Mouse (Mus musculus): ENCODE measurements around the gene Cbx7.
"Not testable (repeated sequence)": the region's sequence is repeated elsewhere in the genome, so short reads cannot be mapped to it uniquely, and the experiment has no call there.

The Cbx7 gene

DNA sequence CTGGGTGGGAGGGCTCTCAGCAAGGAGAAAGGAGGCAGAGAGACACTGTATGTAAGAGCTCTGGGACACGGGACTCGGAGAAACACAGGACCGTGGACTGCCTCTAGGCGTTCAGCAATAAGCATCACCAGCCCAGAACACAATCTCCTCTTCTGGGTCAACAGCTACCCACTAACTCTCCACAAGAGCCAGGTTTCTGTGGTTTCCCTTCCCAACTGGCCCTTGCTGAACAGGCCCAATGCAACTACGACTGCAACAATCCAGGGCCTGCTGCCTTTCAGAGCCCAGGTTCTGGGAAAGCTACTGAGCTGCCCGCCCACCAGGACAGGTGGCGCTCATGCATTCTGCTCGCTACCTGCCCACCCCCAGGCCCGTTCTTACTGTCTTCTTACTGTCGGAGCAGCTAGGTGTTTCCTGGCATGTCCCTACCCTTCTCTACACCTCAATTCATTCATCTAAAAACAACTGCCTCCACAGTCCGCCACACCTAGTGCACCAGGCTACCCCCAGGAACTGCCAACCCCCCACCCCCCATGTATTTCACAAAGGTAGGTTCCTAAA is 44.0 kb downstream of the Cbx7 start:
- DNase-seq (ENCODE audit: low spot score in 2 of 2): peak in 1 of 2 experiments; percentile 31

DNA sequence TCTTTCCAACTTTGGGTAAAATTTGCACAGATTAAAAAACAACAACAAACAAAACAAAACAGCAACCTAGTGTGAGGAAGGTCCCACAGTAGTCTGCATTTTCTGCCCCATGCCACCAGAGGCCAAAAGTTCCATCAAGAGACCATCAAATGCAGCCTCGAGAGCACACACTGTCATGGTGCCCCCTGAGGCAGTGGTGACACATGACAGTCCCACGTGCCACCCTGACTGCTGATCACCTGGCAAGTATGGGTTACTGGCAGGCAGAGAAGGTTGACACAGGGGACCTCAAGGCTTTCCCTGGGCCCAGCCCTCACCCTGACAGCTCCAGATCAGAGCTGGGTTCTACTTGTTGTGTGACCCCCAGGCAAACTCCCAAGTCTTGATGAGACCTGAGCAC is 51.1 kb downstream of the Cbx7 start:
- DNase-seq (ENCODE audit: low spot score in 2 of 2): no peak

DNA sequence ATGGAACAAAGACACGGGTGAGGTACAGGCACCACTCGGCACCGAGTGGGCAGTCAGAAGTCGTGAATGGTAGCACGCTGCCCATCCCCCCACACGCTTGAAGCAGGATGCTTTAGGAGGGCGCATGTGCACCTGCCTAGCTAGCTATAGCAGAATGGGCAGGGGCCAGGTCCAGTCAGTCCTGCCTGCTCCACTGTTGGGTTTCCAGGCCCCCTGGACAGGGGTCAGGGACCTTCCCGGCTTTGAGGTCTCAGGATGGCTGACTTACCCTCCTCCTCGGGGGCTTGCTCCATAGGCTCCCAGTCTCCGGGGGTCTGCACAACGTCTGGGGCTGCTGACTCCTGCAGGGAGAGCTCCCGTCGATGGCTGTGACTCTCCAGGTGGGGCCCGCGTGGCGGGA is 52.4 kb downstream of the Cbx7 start:
- no peak for DNase-seq (ENCODE audit: low spot score in 2 of 2)

DNA sequence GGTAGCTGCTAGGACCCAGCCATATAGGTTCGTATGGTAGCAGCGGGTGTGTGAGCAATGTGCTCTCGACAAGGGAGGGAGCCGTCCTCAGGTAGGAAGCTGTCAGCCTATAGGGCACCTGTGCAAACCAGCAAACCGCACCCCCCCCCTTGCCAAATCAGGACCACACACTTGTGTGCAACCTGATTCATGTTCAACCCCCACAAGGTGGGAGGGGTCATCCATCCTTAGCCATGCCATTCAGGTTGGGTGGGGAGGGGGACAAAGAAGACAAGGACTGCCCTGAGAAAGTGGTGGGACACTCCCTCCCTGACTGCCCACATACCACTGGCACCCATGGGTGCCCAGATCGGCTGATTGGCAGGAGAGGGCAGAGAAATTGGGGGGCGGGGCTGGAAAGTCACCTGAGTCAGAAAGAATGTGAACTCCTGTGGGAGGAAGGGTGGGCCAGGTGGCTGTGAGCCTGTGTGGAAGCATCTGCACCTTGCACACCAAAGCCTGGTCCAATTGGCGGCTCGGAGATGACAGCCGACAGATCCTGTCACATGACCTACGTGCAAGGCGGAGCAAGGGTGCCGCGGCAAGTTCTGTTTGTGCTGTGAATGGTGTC is 53.7 kb downstream of the Cbx7 start:
- DNase-seq (ENCODE audit: low spot score in 2 of 2): no peak

DNA sequence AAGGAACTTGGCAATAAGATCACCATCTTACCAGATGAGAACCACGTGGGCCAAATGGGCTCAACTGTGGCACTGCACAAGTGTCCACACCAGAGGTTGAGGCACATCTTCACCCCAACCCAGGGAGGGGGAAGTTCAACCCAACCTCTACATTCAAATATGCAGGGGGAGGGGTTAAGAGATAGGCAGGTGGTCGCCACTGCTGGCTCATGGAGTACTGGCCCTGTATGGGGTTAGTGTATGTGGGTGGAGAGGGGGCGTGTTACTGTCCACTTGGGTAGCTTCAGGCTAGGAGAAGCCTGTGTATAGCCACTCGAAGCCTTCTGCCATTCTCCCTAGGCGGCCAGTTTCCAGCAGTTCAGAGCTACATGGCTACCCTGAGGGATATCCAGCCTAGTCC is 54.8 kb downstream of the Cbx7 start:
- DNase-seq (ENCODE audit: low spot score in 2 of 2): no peak

DNA sequence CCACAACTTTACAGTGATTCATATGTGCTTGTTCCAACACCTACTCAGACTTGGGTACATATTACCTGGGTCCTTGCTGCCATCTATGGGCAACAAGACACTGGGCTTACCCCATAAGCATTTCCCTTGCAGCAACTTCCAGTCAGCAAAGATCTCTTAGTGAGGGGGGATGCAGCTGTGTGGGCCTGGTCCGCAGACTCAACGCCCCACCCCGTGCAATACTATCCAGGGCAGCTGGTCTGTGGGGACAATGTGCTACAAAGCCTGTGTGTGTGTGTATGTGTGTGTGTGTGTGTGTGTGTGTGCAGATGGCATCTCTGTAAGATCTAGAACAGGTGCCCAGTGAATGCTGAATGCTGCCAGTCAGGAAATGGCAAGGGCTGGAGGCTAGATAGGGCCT is 56.6 kb downstream of the Cbx7 start:
- DNase-seq (ENCODE audit: low spot score in 2 of 2): no peak

DNA sequence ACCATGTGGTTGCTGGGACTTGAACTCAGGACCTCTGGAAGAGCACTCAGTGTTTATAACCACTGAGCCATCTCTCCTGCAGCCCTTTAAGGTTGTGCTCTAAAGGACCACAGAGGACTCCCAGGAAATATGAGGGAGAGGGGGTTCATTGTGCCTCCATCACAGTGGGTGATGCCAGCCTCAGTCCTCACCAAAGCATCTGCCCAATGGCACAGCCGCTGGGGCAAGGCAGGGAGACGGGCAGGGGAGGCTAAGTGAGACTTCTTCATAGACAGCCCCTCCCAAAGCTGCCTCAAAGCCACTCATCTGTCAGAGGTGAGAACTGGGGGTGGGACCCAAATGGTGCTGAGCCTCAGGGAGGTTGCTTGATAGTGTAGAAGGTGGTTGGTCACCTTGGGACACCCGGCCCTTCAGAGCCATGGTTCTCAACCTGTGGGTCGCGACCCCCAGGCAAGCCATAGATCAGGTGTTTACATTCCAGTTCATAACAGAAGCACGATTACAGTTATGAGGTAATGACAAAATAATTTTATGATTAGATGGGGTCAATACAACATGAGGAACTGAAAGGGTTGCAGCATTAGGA is 57.1 kb downstream of the Cbx7 start:
- no peak for DNase-seq (ENCODE audit: low spot score in 2 of 2)

DNA sequence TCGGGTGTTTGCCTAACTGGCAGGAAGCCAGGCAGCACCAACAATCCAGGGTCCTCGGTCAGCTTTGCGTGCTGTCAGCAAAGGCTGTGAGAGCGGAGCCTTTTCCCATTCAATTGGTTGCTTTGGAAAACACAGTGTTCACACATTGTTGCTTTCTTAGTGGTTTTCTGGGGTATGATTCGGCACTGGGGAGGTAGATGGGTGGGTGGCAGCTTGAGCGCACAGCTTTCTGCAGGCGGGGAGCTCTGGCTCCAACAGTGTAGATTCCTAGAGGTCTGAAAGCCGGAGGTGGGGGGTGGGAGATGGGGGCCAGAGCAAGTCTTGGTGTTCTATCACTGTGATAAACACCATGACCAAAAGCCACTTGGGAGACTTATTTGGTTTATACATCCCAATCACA is 59.6 kb downstream of the Cbx7 start:
- DNase-seq (ENCODE audit: low spot score in 2 of 2): no peak

DNA sequence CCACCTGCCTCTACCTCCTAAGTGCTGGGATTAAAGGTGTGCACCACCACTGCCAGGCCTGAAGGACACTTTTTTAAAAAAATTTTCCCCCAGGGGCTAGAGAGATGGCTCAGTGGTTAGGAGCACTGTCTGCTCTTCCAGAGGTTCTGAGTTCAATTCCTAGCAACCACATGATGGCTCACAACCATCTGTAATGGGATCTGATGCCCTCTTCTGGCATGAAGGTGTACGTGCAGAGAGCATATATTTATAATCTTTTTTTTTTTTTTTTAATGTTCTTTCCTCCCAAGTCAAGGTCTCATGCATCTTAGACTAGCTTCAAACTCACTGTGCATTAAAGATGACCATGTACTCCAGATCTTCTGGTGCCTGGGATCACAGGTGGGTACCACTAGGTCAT is 60.1 kb downstream of the Cbx7 start:
- DNase-seq (ENCODE audit: low spot score in 2 of 2): not testable (repeated sequence)

DNA sequence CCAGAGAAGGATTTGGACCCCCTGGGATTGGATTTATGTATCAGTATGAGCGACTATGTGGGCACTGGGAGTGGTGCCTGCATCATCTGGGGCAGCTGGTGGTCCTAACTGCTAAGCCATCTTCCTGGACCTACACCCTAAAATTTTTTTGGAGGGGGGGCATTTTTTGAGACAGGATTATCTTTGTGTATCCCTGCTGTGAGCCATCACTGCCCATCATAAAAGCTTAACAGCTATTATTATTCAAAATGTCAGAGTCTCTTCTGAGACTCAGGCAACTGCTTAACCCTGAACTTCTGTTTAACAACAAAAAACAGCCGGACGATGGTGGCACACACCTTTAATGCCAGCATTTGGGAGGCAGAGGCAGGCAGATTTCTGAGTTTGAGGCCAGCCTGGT is 61.9 kb downstream of the Cbx7 start:
- not testable (repeated sequence) for DNase-seq (ENCODE audit: low spot score in 2 of 2)

DNA sequence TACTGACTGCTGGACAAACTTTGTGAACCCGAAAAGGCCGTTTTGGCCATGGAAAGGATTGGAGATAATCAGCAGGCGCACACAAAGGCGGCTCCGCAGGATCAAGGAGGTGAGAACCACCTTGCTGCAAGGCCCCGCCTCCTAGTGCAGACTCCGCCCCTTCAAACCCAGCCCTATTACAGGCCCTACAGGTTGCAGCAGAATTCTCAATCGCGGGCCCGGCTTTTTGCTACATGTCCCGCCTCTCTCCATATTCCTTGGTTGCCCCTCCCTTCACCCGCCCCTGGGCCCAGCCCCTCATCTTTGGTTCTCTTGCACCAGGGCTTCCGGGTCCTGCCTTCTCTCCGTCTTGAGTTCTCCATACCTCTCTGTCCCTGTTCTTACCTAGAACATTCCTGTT is 64.1 kb downstream of the Cbx7 start:
- no peak for DNase-seq (ENCODE audit: low spot score in 2 of 2)

DNA sequence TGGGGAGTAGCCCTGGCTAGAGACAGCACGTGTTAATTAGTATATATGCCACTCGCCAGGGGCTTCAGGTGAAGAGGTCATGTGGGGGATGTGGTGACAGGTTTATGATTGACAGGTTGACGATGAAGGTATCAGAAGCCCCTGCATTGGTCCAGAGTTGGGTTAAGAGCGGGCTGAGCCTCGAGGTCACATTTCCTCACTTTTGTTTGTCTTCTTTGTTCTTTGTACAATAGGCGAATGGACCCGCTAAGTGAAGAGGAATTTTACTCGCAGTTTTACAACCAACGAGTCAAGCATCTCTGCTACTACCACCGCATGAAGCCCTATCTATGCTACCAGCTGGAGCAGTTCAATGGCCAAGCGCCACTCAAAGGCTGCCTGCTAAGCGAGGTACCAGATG is 65.7 kb downstream of the Cbx7 start:
- no peak for DNase-seq (ENCODE audit: low spot score in 2 of 2)

DNA sequence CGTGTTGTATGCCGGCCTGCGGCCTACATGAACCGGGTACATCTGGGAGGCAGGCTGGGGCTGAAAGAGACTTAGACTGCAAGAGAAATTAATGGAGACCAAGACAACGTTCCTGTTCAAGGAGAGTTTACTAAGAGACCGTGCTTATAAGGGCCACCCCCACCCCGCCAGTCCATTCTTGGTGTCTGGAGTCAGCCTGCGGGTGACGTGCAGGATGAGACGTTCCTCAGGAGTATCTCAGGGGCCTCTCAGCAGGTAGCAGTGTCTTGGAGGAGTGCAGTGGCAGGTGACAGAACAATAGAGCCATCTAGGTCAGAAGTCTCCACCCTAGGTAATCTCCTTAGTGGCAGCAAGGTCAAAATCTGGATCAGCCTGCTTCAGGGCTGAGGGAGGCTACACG is 66.2 kb downstream of the Cbx7 start:
- not testable (repeated sequence) for DNase-seq (ENCODE audit: low spot score in 2 of 2)

DNA sequence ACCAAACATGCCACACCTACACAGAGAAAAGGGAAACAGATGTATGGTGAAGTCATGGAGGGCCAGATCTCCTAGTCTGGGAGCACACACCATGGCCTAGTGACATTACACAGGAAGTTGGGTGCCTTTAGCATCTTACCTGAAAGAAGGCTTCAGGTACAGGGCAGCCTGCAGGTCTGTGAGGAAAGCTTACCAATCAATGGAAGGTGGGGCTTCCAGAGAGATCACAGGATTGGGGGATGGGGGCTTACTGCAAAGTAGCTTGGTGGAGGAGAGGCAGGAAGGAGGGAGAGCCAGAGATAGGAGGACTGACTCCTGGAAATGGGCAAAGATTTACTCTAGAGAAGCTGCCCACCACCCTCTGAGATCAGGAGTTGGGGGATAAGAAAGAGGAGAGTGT is 67.0 kb downstream of the Cbx7 start:
- DNase-seq (ENCODE audit: low spot score in 2 of 2): no peak

DNA sequence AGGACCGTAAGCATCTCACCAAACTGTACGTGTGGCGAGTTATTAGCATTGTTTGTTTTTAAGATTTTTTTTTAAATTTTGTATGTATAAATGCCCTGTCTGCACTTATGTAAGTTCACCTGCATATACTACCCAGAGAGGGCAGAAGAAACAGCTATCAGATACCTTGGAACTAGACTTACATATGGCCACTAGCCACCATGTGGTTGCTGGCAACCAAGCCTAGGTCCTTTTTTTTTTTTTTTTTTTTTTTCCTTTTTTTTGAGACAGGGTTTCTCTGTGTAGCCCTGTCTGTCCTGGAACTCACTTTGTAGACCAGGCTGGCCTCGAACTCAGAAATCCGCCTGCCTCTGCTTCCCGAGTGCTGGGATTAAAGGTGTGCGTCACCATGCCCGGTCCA is 67.8 kb downstream of the Cbx7 start:
- DNase-seq (ENCODE audit: low spot score in 2 of 2): not testable (repeated sequence)

DNA sequence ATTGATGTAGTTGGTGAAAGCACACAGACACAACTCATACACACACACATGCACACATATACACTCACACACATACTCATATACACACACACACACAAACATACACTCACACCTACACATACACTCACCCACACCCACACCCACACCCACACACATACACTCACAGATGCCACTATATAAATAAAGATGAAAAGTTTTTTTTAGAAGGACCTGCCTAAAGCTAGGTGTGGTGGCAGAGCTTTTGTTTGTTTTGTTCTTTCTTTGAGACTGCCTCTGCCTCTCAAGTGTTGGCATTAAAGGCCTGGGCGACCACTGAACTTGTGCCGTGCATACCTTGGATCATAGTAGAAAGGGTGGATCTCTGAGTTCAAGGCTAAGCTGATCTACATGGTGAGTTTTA is 69.5 kb downstream of the Cbx7 start:
- no peak for DNase-seq (ENCODE audit: low spot score in 2 of 2)

DNA sequence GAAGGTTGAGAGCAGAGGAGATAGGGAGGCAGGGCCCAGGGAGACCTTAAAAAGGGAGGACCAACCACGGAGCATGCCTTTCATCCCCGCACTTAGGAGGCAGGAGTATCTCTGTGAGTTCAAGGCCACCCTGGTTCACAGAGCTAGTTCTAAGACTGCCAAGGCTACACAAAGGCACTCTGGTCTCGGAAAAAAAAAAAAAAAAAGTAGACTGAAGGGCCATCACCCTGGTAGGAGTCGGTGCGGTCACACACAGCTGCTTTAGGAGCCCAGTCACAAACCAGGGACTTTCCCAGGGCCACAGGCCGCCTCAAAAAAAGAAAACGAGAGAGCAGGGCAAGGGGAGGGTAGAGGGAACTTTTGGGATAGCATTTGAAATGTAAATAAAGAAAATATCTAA is 70.2 kb downstream of the Cbx7 start:
- no peak for DNase-seq (ENCODE audit: low spot score in 2 of 2)

DNA sequence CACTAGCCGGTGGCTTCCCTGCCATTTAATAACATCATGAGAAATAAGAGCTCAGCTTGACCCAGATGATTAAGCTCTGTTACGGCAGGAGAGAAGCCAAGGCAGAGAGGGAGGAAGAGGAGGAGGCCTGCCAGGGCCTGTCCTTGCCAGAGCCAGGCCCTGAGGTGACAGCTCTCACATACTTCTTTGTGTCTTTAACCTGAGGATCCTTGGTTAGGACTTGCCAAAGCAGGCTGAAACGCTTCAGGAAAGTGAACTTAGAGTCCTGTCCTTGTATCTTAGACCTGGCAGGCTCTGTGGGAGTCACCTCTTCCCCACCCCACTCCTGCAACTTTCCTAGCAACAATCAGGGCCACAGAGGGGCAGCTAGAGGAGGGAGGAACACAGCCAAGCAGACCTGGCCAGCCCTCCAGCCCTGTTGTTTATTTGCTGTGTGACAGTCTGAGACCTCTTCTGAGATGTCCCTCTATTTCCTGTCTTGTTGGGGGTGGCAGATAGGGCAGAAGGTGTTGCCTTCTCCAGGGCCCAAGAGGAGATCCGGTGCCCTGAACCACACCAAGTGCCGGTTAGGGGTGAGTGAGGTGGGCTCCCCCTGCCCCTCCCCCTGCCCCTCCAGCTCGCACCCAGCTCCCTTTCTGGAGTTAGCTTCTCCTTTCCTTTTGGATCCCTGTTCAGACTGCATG is 71.0 kb downstream of the Cbx7 start:
- DNase-seq (ENCODE audit: low spot score in 2 of 2): no peak

DNA sequence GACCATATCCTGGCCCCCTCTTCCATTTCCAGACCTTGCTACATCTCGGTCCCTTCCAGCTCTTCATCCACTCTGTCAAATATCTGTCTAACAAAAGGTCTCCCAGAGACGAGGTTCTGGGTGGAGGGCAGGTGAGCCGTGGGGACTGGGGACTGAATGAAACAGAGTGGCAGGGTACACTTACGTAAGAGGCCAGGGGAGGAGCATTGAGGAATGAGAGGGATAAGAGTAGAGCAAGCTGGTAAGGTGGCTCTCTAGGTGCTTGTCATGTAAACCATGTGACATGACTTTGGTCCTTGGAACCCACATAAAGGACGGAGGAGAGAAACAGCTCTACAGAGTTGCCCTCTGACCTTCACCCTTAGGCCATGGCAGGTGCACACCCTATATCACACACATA is 71.9 kb downstream of the Cbx7 start:
- DNase-seq (ENCODE audit: low spot score in 2 of 2): no peak

DNA sequence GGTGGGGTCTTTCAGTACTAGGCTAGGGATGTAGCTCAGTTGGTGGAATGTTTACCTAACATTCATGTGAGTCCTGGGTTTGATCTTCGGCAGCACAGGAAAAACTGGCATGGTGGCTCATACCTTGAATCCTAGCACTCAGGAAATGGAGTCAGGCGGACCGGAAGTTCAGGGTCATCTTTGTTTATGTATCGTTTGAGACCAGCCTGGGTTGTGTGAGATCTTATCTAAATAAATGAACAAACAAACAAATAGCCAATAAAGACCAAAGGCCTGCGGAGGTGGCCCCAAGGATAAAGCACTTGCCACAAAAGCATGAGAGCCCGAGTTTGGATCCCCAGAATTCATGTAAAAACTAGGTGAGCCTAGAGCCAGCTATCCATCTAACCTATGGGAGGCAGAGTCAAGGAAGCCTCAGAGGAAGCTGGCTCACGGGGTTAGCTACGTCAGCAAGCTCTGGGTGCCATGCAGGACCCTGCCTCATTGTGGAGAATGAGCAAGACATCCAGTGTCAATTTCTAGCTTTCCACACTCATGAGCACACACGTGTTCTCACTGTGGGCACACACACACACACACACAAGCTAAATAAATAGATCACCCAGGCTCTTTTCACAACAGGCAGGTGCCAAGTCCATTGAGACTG is 74.7 kb downstream of the Cbx7 start:
- DNase-seq (ENCODE audit: low spot score in 2 of 2): no peak

DNA sequence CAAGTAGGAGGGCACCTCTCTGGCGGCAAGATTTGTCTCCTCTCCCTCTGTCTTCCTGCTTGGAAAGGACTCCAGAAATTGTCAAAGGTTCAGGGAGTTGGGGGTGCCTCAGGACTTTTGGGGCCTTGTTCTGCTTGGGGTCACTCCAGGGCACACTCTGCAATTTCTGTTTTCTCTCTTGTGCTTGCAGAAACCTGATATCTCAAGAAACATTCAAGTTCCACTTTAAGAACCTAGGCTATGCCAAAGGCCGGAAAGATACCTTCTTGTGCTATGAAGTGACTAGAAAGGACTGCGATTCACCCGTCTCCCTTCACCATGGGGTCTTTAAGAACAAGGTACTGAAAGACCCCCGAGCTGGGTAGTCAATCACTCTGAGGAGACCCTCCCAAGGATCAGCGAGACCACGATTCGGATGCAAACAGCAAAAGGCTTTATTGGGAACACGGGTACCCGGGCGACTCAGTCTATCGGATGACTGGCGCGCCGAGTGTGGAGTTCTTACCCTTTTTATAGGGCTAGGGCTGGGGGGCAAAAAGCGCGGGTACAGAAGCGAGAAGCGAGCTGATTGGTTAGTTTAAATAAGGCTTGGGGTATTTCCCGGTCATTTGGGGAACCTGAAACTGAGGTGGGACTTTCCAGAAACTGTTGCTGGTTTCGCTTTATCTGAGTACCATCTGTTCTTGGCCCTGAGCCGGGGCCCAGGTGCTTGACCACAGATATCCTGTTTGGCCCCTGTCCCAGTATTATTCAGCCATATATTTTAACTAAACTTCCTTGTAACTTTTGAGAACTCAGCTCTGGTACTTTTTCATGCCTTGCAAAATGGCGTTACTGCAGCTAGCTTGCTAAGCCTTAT is 75.5 kb downstream of the Cbx7 start:
- not testable (repeated sequence) for DNase-seq (ENCODE audit: low spot score in 2 of 2)

DNA sequence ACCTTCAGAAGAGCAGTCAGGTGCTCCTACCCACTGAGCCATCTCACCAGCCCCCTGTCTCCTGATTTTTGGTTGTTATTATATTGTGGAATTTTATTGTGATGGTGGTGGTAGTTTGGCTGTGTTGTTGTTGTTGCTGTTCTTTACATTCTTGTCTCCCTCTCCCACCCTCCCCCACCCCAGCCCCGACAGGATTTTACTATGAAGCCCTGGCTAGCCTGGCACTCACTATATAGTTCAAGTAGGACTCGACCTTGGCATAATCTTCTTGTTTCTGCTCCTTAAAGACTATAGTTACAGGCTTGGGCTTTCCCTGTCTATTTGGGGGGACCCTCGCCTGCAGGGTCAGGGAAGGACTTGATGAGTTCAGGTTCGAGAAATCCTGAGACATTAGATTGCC is 76.6 kb downstream of the Cbx7 start:
- DNase-seq (ENCODE audit: low spot score in 2 of 2): no peak
